Mouse (Mus musculus): Measurements from ENCODE around the gene Gstp1.

Gstp1 gene

GRCm38 (mm10) chr19:4000119-4000900 is 37.5 kb downstream of the Gstp1 start, which contains the start of the genes Nudt8 and Gm49405:
TSS of gene Nudt8 (plus strand) at chr19:4000580.
TSS of gene Gm49405 (plus strand) at chr19:4000626.
- peak; percentile 93 for DNase-seq

GRCm38 (mm10) chr19:3999121-3999730 is 38.6 kb downstream of the Gstp1 start:
- DNase-seq = no peak

DNA sequence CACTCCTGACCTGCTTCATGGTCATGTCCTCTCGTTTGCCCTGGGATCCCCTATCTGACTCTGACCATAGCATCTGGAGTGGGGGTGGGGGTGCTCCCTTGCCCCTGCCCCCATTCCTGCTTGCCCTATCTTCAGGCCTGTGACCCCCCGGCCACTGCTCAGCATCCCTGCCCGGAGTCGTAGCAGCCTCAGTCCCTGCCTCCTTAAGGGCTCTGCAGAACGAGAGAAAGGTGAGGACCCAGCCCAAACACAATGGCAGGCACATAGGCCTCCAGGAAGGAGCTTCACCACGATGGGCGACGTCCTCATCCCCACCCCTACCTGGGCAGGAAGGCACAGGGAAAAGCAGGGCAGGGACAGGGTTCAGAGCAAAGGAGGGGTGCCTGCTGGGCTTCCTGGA is 39.5 kb downstream of the Gstp1 start:
- no peak for DNase-seq

- DNase-seq = no peak
Measured at GRCm38 (mm10) chr19:3997231-3997630, 40.6 kb downstream of the Gstp1 start.

DNA sequence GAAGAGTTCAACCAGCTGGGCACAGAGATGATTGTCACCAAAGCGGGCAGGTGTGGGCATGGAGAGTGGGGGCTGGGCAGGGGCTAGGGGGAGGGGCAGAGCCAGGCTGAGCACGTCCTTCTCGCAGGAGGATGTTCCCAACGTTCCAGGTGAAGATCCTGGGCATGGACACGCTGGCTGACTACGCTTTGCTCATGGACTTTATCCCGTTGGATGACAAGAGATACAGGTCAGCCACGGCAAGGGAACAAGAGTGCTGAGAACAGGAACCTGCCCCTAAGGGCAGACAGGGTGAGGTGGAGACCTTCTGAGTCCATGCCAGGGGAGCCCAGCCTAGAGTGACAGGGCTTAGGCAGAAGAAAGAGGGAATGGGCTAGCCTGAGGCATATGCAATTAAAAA is 41.0 kb downstream of the Gstp1 start:
- DNase-seq = no peak

DNA sequence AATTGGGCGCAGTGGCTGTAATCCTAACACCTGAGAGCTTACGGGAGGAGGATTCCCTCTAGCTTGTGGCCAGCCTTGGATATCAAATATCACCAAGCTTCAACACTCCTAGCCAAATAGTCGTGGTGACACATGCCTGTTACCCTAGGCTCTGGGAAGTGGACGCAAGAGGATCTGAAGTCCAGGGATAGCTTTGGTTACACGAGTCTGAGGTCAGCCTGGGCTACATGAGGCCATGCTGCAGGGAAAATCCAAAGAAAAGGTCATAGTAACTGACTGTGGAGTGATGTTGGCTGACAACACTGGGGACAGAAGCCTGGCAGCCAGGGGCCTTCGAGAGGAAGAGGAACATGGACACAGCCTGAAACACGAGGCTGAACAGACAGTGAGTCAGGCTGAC is 41.7 kb downstream of the Gstp1 start:
- no peak for DNase-seq

- no peak for DNase-seq
Measured at GRCm38 (mm10) chr19:3995505-3995904, 42.3 kb downstream of the Gstp1 start.

DNA sequence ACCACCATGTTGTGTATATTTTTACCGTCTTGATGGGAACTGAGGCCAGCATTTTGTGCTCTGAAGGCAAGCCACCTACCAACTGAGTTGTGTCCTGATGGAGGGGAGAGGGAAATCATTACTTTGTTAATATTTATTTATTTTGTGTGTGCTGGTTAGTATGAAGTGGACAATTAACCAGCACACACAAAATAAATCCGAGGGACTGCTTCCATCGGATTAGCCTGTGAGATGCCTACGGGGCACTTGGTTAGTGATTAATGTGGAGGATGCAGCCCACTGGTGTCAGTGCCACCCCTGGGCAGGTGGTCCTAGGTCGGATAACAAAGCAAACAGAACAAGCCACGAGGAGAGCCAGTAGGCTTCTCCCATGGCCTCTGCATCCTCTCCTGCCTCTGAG is 42.9 kb downstream of the Gstp1 start:
- DNase-seq = no peak

DNA sequence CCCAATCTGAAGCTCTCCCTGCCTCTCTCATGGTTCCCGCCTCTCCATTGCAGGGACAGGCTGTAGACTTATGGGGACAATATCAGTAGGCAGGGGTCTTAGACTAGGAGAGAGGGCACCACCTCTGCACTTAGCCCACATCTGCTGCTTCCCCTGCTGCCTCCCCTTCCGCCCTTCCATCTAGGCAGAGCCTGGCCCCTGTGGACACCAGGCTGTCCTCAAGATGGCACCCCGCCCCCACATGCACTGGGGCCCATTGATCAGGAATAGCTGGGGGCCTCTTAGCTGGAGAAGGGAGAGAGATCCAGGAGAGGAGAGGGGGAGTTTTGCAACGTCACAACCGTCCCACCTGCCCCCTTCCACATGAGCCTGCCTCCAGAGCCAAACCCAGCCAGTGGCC is 45.4 kb downstream of the Gstp1 start, which contains the start of gene Tbx10:
Gene Tbx10, plus strand, starts transcription at position 337 of the 400 bp plus-strand sequence.
- DNase-seq = no peak

DNA sequence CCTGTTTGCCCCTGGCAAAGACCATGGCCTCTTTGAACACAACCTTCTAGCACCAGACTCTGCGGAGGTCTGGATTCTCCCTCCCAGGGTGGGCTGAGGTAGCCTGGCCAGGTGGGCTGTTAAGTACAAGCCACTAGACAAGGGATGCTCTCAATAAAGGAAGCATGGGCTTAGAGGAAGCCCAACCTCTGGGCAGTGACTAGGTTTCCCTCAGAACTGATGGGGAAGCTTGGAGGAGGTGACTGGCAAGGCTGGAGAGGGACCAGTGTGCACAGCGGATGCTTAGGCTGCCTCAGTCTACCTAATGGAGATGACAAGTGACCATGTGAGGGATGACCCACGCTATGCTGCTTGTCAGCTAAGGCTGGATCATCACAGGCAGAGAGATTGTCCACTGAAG is 45.8 kb downstream of the Gstp1 start:
- no peak for DNase-seq

DNA sequence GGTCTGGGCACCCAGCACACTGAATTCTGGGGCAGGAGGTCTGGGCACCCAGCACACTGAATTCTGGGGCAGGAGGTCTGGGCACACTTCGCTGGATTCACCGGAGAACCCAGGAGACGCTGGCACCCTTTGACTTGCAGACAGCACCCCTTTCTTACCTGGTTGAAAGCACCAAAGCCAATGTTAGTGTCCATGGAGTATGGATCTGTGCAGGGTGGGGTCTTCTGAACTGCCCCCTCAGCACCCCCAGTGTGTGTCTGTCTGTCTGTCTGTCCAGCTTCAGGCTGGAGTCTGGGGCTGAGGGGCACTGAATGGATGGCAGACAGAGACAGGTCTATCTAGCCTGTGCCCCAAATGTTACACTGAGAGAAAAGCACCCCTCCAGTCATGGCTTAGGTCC is 46.2 kb downstream of the Gstp1 start:
- DNase-seq = no peak

DNA sequence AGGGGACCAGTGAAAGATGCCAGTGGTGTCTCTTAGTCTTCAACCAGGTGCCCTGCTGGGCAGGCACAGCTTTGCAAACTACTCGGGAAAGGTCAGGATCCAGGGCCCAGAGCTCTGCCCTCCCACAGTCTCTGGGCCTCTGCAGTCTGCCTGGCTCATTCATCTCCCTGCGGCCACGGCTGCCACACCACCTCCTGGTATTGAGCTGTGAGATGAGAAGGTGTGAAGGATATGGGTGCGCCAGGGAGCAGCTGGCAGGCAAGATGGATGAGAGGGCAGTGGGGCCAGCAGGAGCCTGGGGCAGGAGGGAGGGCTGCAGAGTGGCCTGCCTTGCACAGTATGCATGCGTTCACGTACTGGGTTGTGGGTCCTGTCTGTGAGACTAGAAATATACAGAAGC is 47.0 kb downstream of the Gstp1 start:
- no peak for DNase-seq

GRCm38 (mm10) chr19:3988750-3989149 is 49.0 kb downstream of the Gstp1 start:
- no peak for DNase-seq

DNA sequence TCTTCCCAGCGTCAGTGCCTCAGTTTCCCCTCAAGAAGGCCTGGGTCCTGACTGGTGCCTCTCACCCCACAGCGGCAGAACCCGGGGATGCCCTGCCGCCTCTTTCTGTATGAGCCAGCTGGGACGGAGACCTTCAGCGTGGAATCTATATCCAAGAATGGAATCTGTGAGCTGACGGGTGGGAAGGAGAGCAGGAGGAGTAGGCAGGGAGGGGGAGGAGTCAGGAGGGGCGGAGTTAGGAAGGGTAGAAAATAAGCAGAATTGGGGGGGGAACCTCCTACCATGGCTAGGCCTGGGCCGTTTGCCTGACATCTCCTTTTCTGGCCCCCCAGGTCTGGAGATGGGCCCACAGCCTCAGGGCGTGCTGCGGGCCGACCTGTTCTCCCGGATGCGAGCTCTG is 49.7 kb downstream of the Gstp1 start:
- DNase-seq = no peak

- DNase-seq = peak; percentile 55
Measured at GRCm38 (mm10) chr19:3986334-3986733, 51.5 kb downstream of the Gstp1 start, which contains the start of gene Acy3. TSS of gene Acy3 (plus strand) at chr19:3986570.
